Mouse (Mus musculus) hindbrain, embryonic 14.5 days (tissue): ENCODE measurements around the gene Srxn1. TPM values are rescaled to one million over a fixed set of nuclear protein-coding genes. Genes with fewer than 3 reads are reported as not detected.

Source experiments
- ATAC-seq: fragments of 200-750 bp; cut with Nextera tagmentation; 2 replicates; pipeline ENCODE4 v1.8.0; 2017; ENCODE audit warnings: moderate number of reproducible peaks, mild to moderate bottlenecking, moderate TSS enrichment, moderate library complexity; ENCODE audit not compliant: low FRiP score
- DNase-seq: peaks from one replicate; pipeline ENCODE4 v3.0.0-alpha.2; 2015; ENCODE audit warnings: low spot score
- H3K27ac ChIP-seq: fragments of 300-500 bp; sonication (generic); 2 replicates; pipeline ENCODE4 v1.5.1; 2014; ENCODE audit warnings: mild to moderate bottlenecking, moderate library complexity
- H3K27me3 ChIP-seq: fragments of 300-500 bp; sonication (generic); 2 replicates; pipeline ENCODE4 v1.6.1; 2014; ENCODE audit warnings: mild to moderate bottlenecking, low read length, mixed read lengths; ENCODE audit not compliant: control insufficient read depth, insufficient read depth
- H3K36me3 ChIP-seq: fragments of 300-500 bp; sonication (generic); replicated peaks from 2 replicates; pipeline ENCODE4 v1.6.1; 2014; ENCODE audit not compliant: control insufficient read depth, insufficient read depth
- H3K4me1 ChIP-seq: fragments of 300-500 bp; sonication (generic); replicated peaks from 2 replicates; pipeline ENCODE4 v1.6.1; 2014; ENCODE audit warnings: antibody characterized with exemption, low read length, mixed read lengths; ENCODE audit not compliant: control insufficient read depth, insufficient read depth
- H3K4me2 ChIP-seq: fragments of 300-500 bp; sonication (generic); replicated peaks from 2 replicates; pipeline ENCODE4 v1.6.1; 2014; ENCODE audit warnings: mild to moderate bottlenecking, moderate library complexity
- H3K4me3 ChIP-seq: fragments of 300-500 bp; sonication (generic); replicated peaks from 2 replicates; pipeline ENCODE4 v1.5.1; 2014; ENCODE audit warnings: mild to moderate bottlenecking, low read length
- H3K9ac ChIP-seq: fragments of 300-500 bp; sonication (generic); 2 replicates; pipeline ENCODE4 v1.6.1; 2014
- H3K9me3 ChIP-seq: fragments of 300-500 bp; sonication (generic); 2 replicates; pipeline ENCODE4 v1.6.1; 2016; ENCODE audit warnings: low read length; ENCODE audit not compliant: control insufficient read depth
- WGBS: fragments of 180-500 bp; shearing (Covaris S2); extraction: QIAGEN DNeasy Blood & Tissue Kit; methylation state at CpG from one replicate; pipeline ENCODE4 v1.1.7; 2014; 5-methylcytosine and 5-hydroxymethylcytosine counted together
- polyA plus RNA-seq: library from polyadenylated mRNA; unstranded; fragments of >200 nt; fragmentation: Nextera tagmentation; extraction: Ambion mirVana; gene quantifications from 2 replicates; pipeline ENCODE4 v1.2.1, GENCODE M21; 2014

The Srxn1 gene
- polyA plus RNA-seq, 1 experiment from 2014 or later = 22.5 TPM

- Histone ChIP-seq H3K9me3 (no peaks in the 10 kb centered on the region), H3K4me1 (peaks cover 10% of the 10 kb centered on the region), H3K4me3 (no peak overlapping the region), H3K4me2 (no peak overlapping the region), H3K27me3 (no peaks in the 10 kb centered on the region), H3K36me3 (no peaks in the 10 kb centered on the region), H3K27ac (no peak overlapping the region), H3K9ac (no peak overlapping the region)
- DNase-seq (no peak), ATAC-seq (no peak)
- WGBS = 46% methylated on average over 9 of the region's 9 CpGs
Observed at GRCm38 (mm10) chr2:152075294-152075889, 29.9 kb upstream of the Srxn1 start.

- no peaks in the 10 kb centered on the region for H3K27me3 ChIP-seq
- no peaks in the 10 kb centered on the region for H3K36me3 ChIP-seq
- no peak for DNase-seq
- no peak overlapping the region for H3K4me3 ChIP-seq
- H3K4me1 ChIP-seq = peaks cover 10% of the 10 kb centered on the region
- H3K9me3 ChIP-seq = no peaks in the 10 kb centered on the region
- no peak overlapping the region for H3K9ac ChIP-seq
- WGBS = 73% methylated on average over 3 of the region's 3 CpGs
- no peak overlapping the region for H3K27ac ChIP-seq
- no peak overlapping the region for H3K4me2 ChIP-seq
- no peak for ATAC-seq
Observed at GRCm38 (mm10) chr2:152077337-152077736, 28.0 kb upstream of the Srxn1 start.

DNA sequence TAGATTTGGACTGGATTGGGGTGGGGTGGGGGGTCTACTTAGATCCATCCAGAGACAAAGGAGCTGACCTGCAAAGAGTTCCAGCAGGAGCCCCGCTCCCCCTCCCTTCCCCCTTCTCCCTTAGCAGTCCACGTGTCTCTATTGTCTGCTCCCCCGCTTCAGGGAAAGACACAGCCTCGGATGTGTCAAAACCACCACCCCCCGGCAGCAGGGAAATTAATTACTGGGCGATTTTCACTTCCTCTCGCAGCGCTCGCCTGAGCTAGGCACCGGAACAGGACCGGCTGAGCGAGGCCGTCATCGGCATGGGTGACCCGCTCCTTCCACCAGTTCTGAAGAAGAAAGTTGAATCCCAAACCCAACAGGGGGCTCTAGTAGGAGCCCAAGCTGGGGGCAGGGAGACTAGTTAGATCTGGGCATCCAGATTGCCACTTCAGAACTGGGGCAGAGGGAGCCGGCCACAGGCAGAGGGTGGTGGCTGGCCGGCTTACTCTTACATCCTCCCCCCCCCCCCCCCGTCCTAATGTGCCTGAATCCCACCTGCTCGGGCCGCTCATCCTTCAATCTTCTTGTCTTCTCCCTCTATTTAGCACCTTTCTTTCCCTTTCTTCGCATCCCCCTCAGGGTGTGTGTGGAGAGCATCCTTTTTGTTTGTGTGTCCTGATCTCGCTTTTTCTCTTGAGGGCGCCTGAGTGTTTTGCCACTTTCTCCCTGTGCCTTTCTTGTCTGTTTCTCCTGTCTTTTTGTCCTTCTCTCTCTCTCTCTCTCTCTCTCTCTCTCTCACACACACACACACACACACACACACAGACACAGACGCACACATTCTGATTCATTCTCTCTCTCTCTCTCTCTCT lies 24.4 kb upstream of the Srxn1 start, which contains the start of gene Scrt2:
Scrt2 (plus strand) TSS at position 845 of the 857 bp plus-strand sequence.
- peaks cover 27% of the 10 kb centered on the region for H3K4me1 ChIP-seq

DNA sequence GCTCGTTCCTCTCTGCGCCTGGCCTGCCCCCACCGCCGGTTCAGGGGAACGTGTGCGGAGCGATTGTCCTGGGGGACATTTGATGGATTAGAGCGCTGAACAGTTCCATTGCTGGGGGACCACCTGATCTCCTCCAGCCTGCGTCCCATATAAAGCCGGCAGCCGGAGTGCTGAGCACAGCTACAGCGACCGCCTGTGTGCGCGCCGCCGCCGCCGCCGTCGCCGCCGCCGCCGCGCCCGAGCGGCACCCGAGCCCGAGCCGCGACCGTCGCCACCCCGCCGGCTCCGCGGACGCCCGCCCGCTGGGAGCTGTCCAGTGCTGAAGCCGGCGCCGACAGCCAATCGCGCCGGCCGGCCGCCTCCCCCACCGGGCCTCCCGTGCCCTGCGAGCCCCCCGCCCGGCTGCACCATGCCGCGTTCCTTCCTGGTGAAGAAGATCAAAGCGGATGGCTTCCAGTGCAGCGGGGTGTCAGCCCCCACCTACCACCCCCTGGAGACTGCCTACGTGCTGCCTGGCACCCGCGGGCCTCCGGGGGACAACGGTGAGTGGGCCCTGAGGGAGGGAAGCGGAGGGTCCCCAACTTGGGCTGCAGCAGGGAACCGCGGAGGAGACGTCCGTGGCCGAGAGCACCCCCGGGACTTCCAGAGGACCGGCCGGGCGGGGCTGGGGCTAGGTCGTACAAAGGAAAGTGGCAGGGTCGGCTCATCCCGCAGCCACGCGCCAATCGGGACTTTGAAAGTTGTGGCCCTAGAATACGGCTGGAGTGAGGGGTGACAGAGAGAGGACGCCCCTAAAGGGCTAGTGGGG lies 23.5 kb upstream of the Srxn1 start:
- H3K4me3 ChIP-seq = peak overlapping the region; percentile 90
- peak overlapping the region; percentile 78 for H3K4me2 ChIP-seq
- H3K27me3 ChIP-seq = no peaks in the 10 kb centered on the region
- under 1% methylated on average over 69 of the region's 81 CpGs for WGBS
- H3K36me3 ChIP-seq = peaks cover 10% of the 10 kb centered on the region
- peaks cover 35% of the 10 kb centered on the region for H3K4me1 ChIP-seq
- peak overlapping the region; percentile 96 for H3K27ac ChIP-seq
- H3K9ac ChIP-seq = peak overlapping the region; percentile 98
- ATAC-seq (peak; percentile 82), DNase-seq (peak; percentile 78)
- H3K9me3 ChIP-seq = no peaks in the 10 kb centered on the region

More for the DNA sequence above, 24.4 kb upstream of the Srxn1 start, which contains the start of gene Scrt2:
- ATAC-seq (peak; percentile 64), DNase-seq (peak; percentile 73)
- Histone ChIP-seq H3K36me3 (peaks cover 5% of the 10 kb centered on the region), H3K4me3 (peak within 1 kb of the TSS; percentile 90), H3K9ac (peak within 1 kb of the TSS; percentile 98), H3K4me2 (peak within 1 kb of the TSS; percentile 78), H3K9me3 (no peaks in the 10 kb centered on the region), H3K27ac (peak within 1 kb of the TSS; percentile 96), H3K27me3 (no peaks in the 10 kb centered on the region)
- WGBS = under 1% methylated on average over 24 of the region's 24 CpGs

GRCm38 (mm10) chr2:152082456-152083285 lies 22.6 kb upstream of the Srxn1 start:
- no peak for ATAC-seq
- Histone ChIP-seq H3K36me3 (peaks cover 10% of the 10 kb centered on the region), H3K9ac (peak overlapping the region; percentile 98), H3K27ac (peak overlapping the region; percentile 96), H3K9me3 (no peaks in the 10 kb centered on the region), H3K4me1 (peaks cover 41% of the 10 kb centered on the region), H3K4me2 (peak overlapping the region; percentile 78), H3K4me3 (peak overlapping the region; percentile 90), H3K27me3 (no peaks in the 10 kb centered on the region)
- WGBS = 19% methylated on average over 7 of the region's 7 CpGs
- no peak for DNase-seq

GRCm38 (mm10) chr2:152083411-152083810 lies 21.9 kb upstream of the Srxn1 start:
- no peak for ATAC-seq
- WGBS = 43% methylated on average over 4 of the region's 4 CpGs
- H3K4me3 ChIP-seq = peak overlapping the region; percentile 90
- no peaks in the 10 kb centered on the region for H3K27me3 ChIP-seq
- H3K27ac ChIP-seq = peak overlapping the region; percentile 56
- peak overlapping the region; percentile 98 for H3K9ac ChIP-seq
- peaks cover 17% of the 10 kb centered on the region for H3K36me3 ChIP-seq
- peaks cover 41% of the 10 kb centered on the region for H3K4me1 ChIP-seq
- H3K9me3 ChIP-seq = no peaks in the 10 kb centered on the region
- DNase-seq = no peak
- H3K4me2 ChIP-seq = peak overlapping the region; percentile 78

DNA sequence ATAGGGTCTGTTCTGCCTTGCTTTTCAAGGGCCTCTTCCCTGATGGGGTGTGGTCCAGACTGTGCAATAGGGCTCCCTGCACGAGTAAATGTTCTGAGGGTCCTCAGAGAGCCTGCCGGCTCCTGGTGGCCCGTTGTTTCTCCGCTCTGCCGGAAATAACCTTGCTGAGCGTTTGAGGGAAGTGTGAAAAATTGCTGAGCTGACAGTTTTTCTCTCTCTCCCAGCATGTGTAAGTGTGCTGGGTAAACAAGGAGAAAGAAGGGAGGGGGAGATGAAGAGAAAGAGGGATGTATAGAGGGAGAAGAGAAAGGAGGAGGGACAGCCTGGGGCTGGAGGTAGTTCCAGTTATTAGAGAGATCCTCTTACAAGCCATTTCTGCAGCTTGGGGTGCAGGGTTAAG lies 21.0 kb upstream of the Srxn1 start:
- Histone ChIP-seq H3K4me3 (peak overlapping the region; percentile 90), H3K9me3 (no peaks in the 10 kb centered on the region), H3K9ac (peak overlapping the region; percentile 98), H3K4me1 (peaks cover 38% of the 10 kb centered on the region), H3K4me2 (peak overlapping the region; percentile 78), H3K27me3 (no peaks in the 10 kb centered on the region), H3K27ac (peak overlapping the region; percentile 56), H3K36me3 (peaks cover 26% of the 10 kb centered on the region)
- 14% methylated on average over 6 of the region's 6 CpGs for WGBS
- ATAC-seq = no peak
- no peak for DNase-seq

GRCm38 (mm10) chr2:152085414-152085813 lies 19.9 kb upstream of the Srxn1 start:
- ATAC-seq (no peak), DNase-seq (no peak)
- Histone ChIP-seq H3K4me2 (peak overlapping the region; percentile 78), H3K4me3 (peak overlapping the region; percentile 90), H3K36me3 (peaks cover 36% of the 10 kb centered on the region), H3K4me1 (peaks cover 31% of the 10 kb centered on the region), H3K27ac (0 out of 2 replicates have a peak overlapping the region, but pooled peaks have one; percentile 56), H3K9ac (peak overlapping the region; percentile 98), H3K27me3 (no peaks in the 10 kb centered on the region), H3K9me3 (no peaks in the 10 kb centered on the region)
- 68% methylated on average over 6 of the region's 6 CpGs for WGBS
